Mouse (Mus musculus): ENCODE data around the gene Kcnn4. TPM values are rescaled to one million over a fixed set of nuclear protein-coding genes. Genes with fewer than 3 reads are reported as not detected.

Gene Kcnn4
- polyA plus RNA-seq, 1 experiment from 2014 or later = 9.6 TPM

DNA sequence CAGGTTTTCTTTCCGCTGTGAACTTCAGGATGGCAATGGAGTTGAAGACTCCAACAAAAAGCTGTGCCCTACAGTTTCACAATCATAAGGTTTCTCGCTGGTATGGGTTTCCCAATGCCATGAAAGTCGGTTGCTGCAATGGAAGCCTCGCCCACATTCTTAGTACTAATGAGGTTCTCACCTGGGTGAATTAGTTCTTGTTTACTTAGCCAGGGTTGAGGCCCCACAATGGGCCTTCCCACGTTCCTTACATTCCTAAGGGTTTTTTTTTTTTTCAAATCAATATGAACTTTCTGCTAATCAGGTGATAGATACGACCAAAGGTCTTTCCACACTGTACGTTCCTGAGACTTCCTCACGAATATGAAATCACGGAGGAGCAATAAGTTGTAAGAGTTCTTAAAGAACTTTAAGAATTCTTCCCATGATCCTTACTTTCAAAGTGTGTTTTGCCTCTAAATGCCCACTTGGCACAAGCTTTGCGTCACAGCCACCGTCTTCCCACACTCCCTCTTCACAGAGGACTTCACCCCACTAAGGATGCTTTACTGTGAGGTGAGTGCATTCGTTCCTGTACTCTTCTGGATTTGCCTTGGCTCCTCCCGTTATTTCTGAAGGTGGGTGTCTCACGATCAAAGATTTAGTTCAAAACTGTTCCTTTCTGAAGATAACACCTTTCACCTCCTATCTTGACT lies 42.6 kb upstream of the Kcnn4 start:
- ATAC-seq (replicated peaks; ENCODE audit: low FRiP score, low read depth) (no peak), DNase-seq (ENCODE audit: low spot score) (no peak)
- WGBS = 81% methylated on average over 14 of the region's 14 CpGs
- no peak overlapping the region for H3K27ac ChIP-seq
- no peak overlapping the region for H3K4me2 ChIP-seq (ENCODE audit: low read length)
- TF ChIP-seq CTCF (IDR thresholded peaks at IDR 0.05; ENCODE audit: low read depth) = no peak
- no peaks in the 10 kb centered on the region for H3K4me1 ChIP-seq (replicated peaks; ENCODE audit: insufficient read depth, low read length)
- no peak overlapping the region for H3K4me3 ChIP-seq (replicated peaks; ENCODE audit: low read depth, low read length)
- peaks cover 4% of the 10 kb centered on the region; the same call in 1 of the 2 replicates for H3K9me3 ChIP-seq (replicated peaks; ENCODE audit: low read length)
- H3K36me3 ChIP-seq (ENCODE audit: insufficient read depth, low read length) = no peaks in the 10 kb centered on the region
- H3K27me3 ChIP-seq (ENCODE audit: insufficient read depth, low read length) = no peaks in the 10 kb centered on the region
- H3K9ac ChIP-seq (ENCODE audit: low read depth, low read length) = no peak overlapping the region

DNA sequence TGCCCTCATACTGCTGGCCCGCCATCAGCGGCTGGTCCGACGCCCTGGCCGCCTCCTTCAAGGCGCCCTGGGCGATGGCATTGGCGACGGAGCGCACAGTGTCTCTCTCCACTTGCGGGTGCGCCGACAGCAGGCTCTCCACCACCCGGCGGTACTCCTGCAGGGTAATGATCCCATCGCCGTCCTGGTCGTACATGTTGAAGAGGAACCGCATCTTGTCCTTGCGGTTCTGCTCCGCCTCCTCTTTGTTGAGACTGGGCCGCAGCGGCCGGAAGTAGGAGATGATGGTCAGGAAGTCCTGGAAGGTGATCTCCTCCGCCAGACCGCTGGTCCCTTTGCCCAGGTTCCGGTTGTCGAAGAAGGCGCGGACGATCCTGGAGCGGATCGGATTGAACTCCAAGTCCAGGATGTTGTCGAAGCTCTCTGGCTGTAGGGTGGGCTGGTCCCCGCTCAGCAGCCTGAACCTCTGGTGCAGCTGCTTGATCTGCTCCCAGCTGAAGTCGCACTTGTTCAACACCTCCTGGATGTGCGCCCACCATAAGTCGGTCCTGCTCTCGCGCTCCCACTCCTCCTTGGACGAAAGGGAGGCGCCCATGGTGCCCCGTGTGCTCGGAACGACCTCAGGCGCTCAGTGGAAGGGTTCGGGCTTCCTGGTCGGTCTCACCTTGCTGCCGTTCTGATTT lies 36.6 kb upstream of the Kcnn4 start, which contains the start of gene Tescl:
TSS of gene Tescl (minus strand) at position 633 of the 683 bp plus-strand sequence.
- DNase-seq (ENCODE audit: low spot score) = no peak
- Histone ChIP-seq H3K27me3 (ENCODE audit: insufficient read depth, low read length) (no peaks in the 10 kb centered on the region), H3K4me1 (replicated peaks; ENCODE audit: insufficient read depth, low read length) (no peaks in the 10 kb centered on the region), H3K9me3 (replicated peaks; ENCODE audit: low read length) (no peaks in the 10 kb centered on the region), H3K36me3 (ENCODE audit: insufficient read depth, low read length) (no peaks in the 10 kb centered on the region), H3K4me2 (ENCODE audit: low read length) (peak within 1 kb of the TSS; percentile 32), H3K9ac (ENCODE audit: low read depth, low read length) (no peak within 1 kb of the TSS), H3K4me3 (replicated peaks; ENCODE audit: low read depth, low read length) (no peak within 1 kb of the TSS), H3K27ac (no peak within 1 kb of the TSS)
- TF ChIP-seq CTCF (IDR thresholded peaks at IDR 0.05; ENCODE audit: low read depth) = no peak
- WGBS = 42% methylated on average over 49 of the region's 49 CpGs
- ATAC-seq (replicated peaks; ENCODE audit: low FRiP score, low read depth) = no peak

DNA sequence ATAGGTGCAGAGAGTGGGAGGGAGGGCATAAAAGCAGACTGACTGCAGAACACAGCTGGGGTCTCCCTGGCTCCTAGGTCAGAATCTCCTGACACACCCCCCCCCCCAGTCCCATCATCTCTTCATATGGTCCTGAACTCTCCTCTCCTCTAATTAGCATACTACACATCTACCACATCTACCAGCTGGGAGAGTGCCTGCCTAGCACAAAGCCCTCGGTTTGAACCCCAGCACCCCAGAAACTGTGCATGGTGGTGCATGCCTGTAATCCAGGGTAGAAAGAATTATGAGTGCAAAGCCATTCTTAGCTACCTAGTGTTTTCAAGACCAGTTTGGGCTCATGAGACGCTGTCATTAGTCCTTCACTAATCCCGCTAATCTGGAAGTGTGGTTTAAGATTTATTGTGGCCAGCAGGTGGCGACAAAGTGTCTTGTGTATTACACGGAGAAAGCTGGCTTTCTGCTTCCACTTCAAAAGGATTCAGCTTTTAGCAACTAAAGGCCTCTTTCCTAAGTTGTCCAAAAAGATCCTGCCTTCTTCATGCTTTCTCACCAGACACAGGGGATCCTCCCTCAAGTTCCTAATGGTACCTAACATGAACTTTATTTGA lies 34.3 kb upstream of the Kcnn4 start:
- H3K27ac ChIP-seq = no peak overlapping the region
- H3K4me3 ChIP-seq (replicated peaks; ENCODE audit: low read depth, low read length) = no peak overlapping the region
- no peaks in the 10 kb centered on the region for H3K36me3 ChIP-seq (ENCODE audit: insufficient read depth, low read length)
- no peak overlapping the region for H3K4me2 ChIP-seq (ENCODE audit: low read length)
- H3K9me3 ChIP-seq (replicated peaks; ENCODE audit: low read length) = no peaks in the 10 kb centered on the region
- H3K4me1 ChIP-seq (replicated peaks; ENCODE audit: insufficient read depth, low read length) = no peaks in the 10 kb centered on the region
- no peak overlapping the region for H3K9ac ChIP-seq (ENCODE audit: low read depth, low read length)
- no peaks in the 10 kb centered on the region for H3K27me3 ChIP-seq (ENCODE audit: insufficient read depth, low read length)
- TF ChIP-seq CTCF (IDR thresholded peaks at IDR 0.05; ENCODE audit: low read depth) = peak; percentile 79
- ATAC-seq (replicated peaks; ENCODE audit: low FRiP score, low read depth) = no peak
- WGBS = 13% methylated on average over 5 of the region's 5 CpGs
- DNase-seq (ENCODE audit: low spot score) = peak; percentile 69

DNA sequence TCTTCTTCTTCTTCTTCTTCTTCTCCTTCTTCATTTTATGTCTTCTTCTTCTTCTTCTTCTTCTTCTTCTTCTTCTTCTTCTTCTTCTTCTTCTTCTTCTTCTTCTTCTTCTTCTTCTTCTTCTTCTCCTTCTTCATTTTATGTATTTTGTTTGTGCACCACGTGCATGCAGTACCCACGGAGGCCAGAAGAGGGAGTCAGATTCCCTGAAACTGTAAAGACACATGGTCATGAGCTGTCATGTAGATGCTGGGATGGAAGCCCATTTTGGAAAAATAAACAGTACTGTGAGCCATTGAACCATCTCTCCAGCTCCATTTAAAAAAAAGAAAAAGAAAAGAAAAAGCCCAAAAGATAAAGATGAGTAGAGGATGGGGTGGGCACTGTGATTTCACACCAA lies 31.8 kb upstream of the Kcnn4 start:
- 43% methylated on average over 2 of the region's 2 CpGs for WGBS
- Histone ChIP-seq H3K27me3 (ENCODE audit: insufficient read depth, low read length) (no peaks in the 10 kb centered on the region), H3K4me1 (replicated peaks; ENCODE audit: insufficient read depth, low read length) (no peaks in the 10 kb centered on the region), H3K27ac (no peak overlapping the region), H3K4me2 (ENCODE audit: low read length) (no peak overlapping the region), H3K9me3 (replicated peaks; ENCODE audit: low read length) (no peaks in the 10 kb centered on the region), H3K4me3 (replicated peaks; ENCODE audit: low read depth, low read length) (no peak overlapping the region), H3K36me3 (ENCODE audit: insufficient read depth, low read length) (no peaks in the 10 kb centered on the region), H3K9ac (ENCODE audit: low read depth, low read length) (no peak overlapping the region)
- TF ChIP-seq CTCF (IDR thresholded peaks at IDR 0.05; ENCODE audit: low read depth) = peak; percentile 23; the same call in 1 of the 2 replicates
- DNase-seq (ENCODE audit: low spot score) (no peak), ATAC-seq (replicated peaks; ENCODE audit: low FRiP score, low read depth) (no peak)

DNA sequence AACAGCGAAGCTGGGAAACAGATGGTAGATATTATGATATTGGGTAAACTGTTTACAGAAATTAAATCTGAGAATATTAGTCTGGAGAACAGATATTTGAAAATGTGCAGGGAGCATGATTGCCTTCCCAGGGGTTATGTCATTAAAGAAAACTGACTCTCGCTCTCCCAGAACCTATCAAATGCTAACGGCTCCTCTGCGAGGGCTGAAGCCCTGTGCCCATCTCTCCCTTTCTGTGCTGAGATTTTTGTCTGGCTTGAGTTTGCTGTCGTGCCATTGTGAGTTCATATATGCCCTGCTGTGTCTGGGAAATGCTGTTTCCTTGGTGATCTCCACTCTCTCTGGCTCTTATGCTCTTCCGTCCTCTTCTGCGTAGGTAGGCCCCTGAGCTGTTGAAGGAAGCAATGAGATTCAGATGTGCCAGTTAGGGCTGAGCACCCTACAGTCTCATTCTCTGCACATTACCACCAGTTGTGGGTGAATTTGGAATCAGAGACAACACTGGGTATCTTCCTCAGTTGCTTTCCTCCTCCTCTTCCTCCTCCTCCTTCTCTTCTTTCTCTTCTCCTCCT lies 26.3 kb upstream of the Kcnn4 start:
- ATAC-seq (replicated peaks; ENCODE audit: low FRiP score, low read depth) (no peak), DNase-seq (ENCODE audit: low spot score) (no peak)
- Histone ChIP-seq H3K4me2 (ENCODE audit: low read length) (no peak overlapping the region), H3K36me3 (ENCODE audit: insufficient read depth, low read length) (no peaks in the 10 kb centered on the region), H3K9ac (ENCODE audit: low read depth, low read length) (no peak overlapping the region), H3K9me3 (replicated peaks; ENCODE audit: low read length) (no peaks in the 10 kb centered on the region), H3K27me3 (ENCODE audit: insufficient read depth, low read length) (no peaks in the 10 kb centered on the region), H3K27ac (no peak overlapping the region), H3K4me1 (replicated peaks; ENCODE audit: insufficient read depth, low read length) (no peaks in the 10 kb centered on the region), H3K4me3 (replicated peaks; ENCODE audit: low read depth, low read length) (no peak overlapping the region)
- whole genome bisulfite sequencing = 70% methylated on average over 7 of the region's 7 CpGs
- no peak for TF ChIP-seq CTCF (IDR thresholded peaks at IDR 0.05; ENCODE audit: low read depth)

DNA sequence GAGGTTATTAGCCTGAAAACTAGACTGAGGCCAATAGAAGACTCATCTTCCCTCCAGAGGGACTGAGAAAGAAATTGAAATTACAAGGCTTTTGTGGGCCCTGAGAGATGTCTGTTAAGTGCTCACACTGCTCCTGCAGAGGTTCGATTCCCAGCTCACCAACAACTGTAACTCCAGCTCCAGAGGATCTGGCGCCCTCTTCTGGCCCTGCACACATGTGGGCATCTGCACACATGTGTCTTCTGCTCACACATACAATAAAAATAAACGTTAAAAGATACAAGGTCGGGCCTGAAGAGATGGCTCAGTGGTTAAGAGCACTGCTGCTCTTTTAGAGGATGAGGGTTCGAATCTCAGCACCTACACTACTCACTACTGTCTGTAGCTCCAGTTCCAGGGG lies 23.6 kb upstream of the Kcnn4 start:
- Histone ChIP-seq H3K4me1 (replicated peaks; ENCODE audit: insufficient read depth, low read length) (no peaks in the 10 kb centered on the region), H3K27me3 (ENCODE audit: insufficient read depth, low read length) (no peaks in the 10 kb centered on the region), H3K9ac (ENCODE audit: low read depth, low read length) (no peak overlapping the region), H3K9me3 (replicated peaks; ENCODE audit: low read length) (no peaks in the 10 kb centered on the region), H3K27ac (no peak overlapping the region), H3K4me2 (ENCODE audit: low read length) (no peak overlapping the region), H3K36me3 (ENCODE audit: insufficient read depth, low read length) (no peaks in the 10 kb centered on the region), H3K4me3 (replicated peaks; ENCODE audit: low read depth, low read length) (no peak overlapping the region)
- ATAC-seq (replicated peaks; ENCODE audit: low FRiP score, low read depth) (no peak), DNase-seq (ENCODE audit: low spot score) (no peak)
- no peak for TF ChIP-seq CTCF (IDR thresholded peaks at IDR 0.05; ENCODE audit: low read depth)
- WGBS = 65% methylated on average over 5 of the region's 5 CpGs

All from kidney, postnatal 0 days (tissue).